Mouse (Mus musculus) lung, postnatal 0 days (tissue): ENCODE measurements around the gene Olfr549.

Source experiments
- CTCF ChIP-seq: IDR thresholded peaks from 2 replicates; pipeline ENCODE4 v1.5.1; 2016; ENCODE audit warnings: antibody characterized with exemption, mild to moderate bottlenecking
- EP300 ChIP-seq: IDR thresholded peaks from 2 replicates; pipeline ENCODE4 v1.6.1; 2016; ENCODE audit warnings: antibody characterized with exemption, mild to moderate bottlenecking, control low read depth

GRCm38 (mm10) chr7:102511927-102512326 is 37.7 kb upstream of the Olfr549 start:
- TF ChIP-seq CTCF (no peak), EP300 (no peak)
